Mouse (Mus musculus) cerebellum, postnatal 4 days (tissue): ENCODE measurements around the gene Efcab3.
A peak's percentile ranks its signal among the peaks of the same experiment; 100 is the strongest.

Source experiments
- DNase-seq, 2 experiments: peaks; one replicate each; pipeline ENCODE4 v3.0.0; 2022; ENCODE audit warnings: low spot score in 2 of 2, mixed read lengths in 1 of 2

The Efcab3 gene

GRCm38 (mm10) chr11:105146593-105146992 is 83.2 kb downstream of the Efcab3 start, which contains the start of gene Gm10842:
TSS of gene Gm10842 (plus strand) at chr11:105146893.
- DNase-seq, result no peak

- no peak for DNase-seq
Measured at GRCm38 (mm10) chr11:105149353-105149752, 86.0 kb downstream of the Efcab3 start.

GRCm38 (mm10) chr11:105149766-105150165 is 86.4 kb downstream of the Efcab3 start:
- no peak for DNase-seq

- DNase-seq, result no peak
Measured at GRCm38 (mm10) chr11:105150691-105151090, 87.3 kb downstream of the Efcab3 start.

GRCm38 (mm10) chr11:105151226-105152016 is 88.0 kb downstream of the Efcab3 start:
- DNase-seq, result no peak

- DNase-seq, result no peak
Measured at GRCm38 (mm10) chr11:105152017-105152300, 88.6 kb downstream of the Efcab3 start.

- no peak for DNase-seq
Measured at GRCm38 (mm10) chr11:105152357-105152899, 89.0 kb downstream of the Efcab3 start.

GRCm38 (mm10) chr11:105153068-105153833 is 89.9 kb downstream of the Efcab3 start:
- peak in 1 of 2 experiments; percentile 22 for DNase-seq

- no peak for DNase-seq
Measured at GRCm38 (mm10) chr11:105155915-105156314, 92.5 kb downstream of the Efcab3 start.

GRCm38 (mm10) chr11:105156748-105157267 is 93.4 kb downstream of the Efcab3 start:
- no peak for DNase-seq

GRCm38 (mm10) chr11:105158047-105158446 is 94.7 kb downstream of the Efcab3 start:
- DNase-seq, result no peak

- no peak for DNase-seq
Measured at GRCm38 (mm10) chr11:105159673-105160360, 96.4 kb downstream of the Efcab3 start.

GRCm38 (mm10) chr11:105161411-105161810 is 98.0 kb downstream of the Efcab3 start:
- DNase-seq, result no peak

- DNase-seq, result no peak
Measured at GRCm38 (mm10) chr11:105164516-105165510, 101.4 kb downstream of the Efcab3 start.

- no peak for DNase-seq
Measured at GRCm38 (mm10) chr11:105166780-105167179, 103.4 kb downstream of the Efcab3 start.
